ENCODE assay signal across 28 mouse cellular contexts in genomic region chr13:117842366-117842765, GRCm38 (mm10).
DNase-seq lines count a peak whose midpoint lies in the region; ATAC-seq and TF ChIP-seq lines count a peak whose summit lies in the region.
"Had no signal": no experiment of that assay in that cellular context is flagged by ENCODE, and none has a peak within 500 bp of the region (broad histone marks: within the 10 kb centered on the region; RNA-seq: fewer than 3 reads in every experiment).

No protein-coding gene starts in this region.

- no peaks in the 10 kb centered on the region for H3K4me1 ChIP-seq in forebrain, embryonic 14.5 days (ENCODE audit: control insufficient read depth, insufficient read depth, low read length)
- H3K4me1 ChIP-seq in forebrain, embryonic 10.5 days, result peaks cover under 1% of the 10 kb centered on the region; the same call in 1 of the 2 replicates
- H3K4me1 ChIP-seq in cerebellum, adult 2 months (ENCODE audit: control insufficient read depth, insufficient read depth, low read length), result peaks cover 8% of the 10 kb centered on the region; the same call in 1 of the 2 replicates
- no peaks in the 10 kb centered on the region for H3K4me1 ChIP-seq in heart, embryonic 12.5 days (replicated peaks)
- H3K4me1 ChIP-seq: embryonic facial prominence, embryonic 12.5 days; hindbrain, embryonic 10.5 days; limb, embryonic 13.5 days; lung, embryonic 15.5 days; neural tube, embryonic 13.5 days had no signal

- peak; percentile 11 for DNase-seq in forebrain, embryonic 14.5 days (ENCODE audit: low spot score)
- no peak for DNase-seq in forebrain, embryonic 10.5 days (ENCODE audit: extremely low spot score, low spot score)
- peak; percentile 31 for DNase-seq in brain, embryonic 14.5 days (ENCODE audit: low read depth)
- peak; percentile 27 to 59 for DNase-seq in cerebellum, adult 2 months
- peak; percentile 8 to 43 for DNase-seq in cerebellum, postnatal 14 days
- DNase-seq in ovary, postnatal 14 days (ENCODE audit: low spot score), result no peak
- DNase-seq in spleen, postnatal 36 days (ENCODE audit: low spot score in 2 of 2), result no peak
- DNase-seq: adrenal gland, postnatal 25 days; embryo, embryonic 11 days; gastrocnemius, adult 2 months; gastrocnemius, postnatal 36 days; heart, adult 18-20 months; heart, postnatal 14 days; kidney, adult 8-10 months; kidney, postnatal 14 days; thymus, postnatal 4 days had no signal

- H3K4me3 ChIP-seq in forebrain, embryonic 14.5 days (ENCODE audit: low read depth, low read length), result no peak overlapping the region
- no peak overlapping the region for H3K4me3 ChIP-seq in forebrain, embryonic 10.5 days
- no peak overlapping the region for H3K4me3 ChIP-seq in cerebellum, adult 2 months (replicated peaks; ENCODE audit: insufficient read depth, low read depth, low read length)
- H3K4me3 ChIP-seq in heart, embryonic 12.5 days, result no peak overlapping the region
- H3K4me3 ChIP-seq: embryonic facial prominence, embryonic 12.5 days; gastrocnemius, adult 2 months; hindbrain, embryonic 10.5 days; left cerebral cortex, adult 2 months; limb, embryonic 13.5 days; lung, embryonic 15.5 days; myocyte; neural tube, embryonic 13.5 days had no signal

- H3K27me3 ChIP-seq in forebrain, embryonic 14.5 days (replicated peaks; ENCODE audit: control insufficient read depth, insufficient read depth, low read length), result no peaks in the 10 kb centered on the region
- no peaks in the 10 kb centered on the region for H3K27me3 ChIP-seq in forebrain, embryonic 10.5 days (ENCODE audit: poor library complexity, severe bottlenecking)
- no peaks in the 10 kb centered on the region for H3K27me3 ChIP-seq in cerebellum, adult 2 months (ENCODE audit: control insufficient read depth, insufficient read depth, low read length)
- no peaks in the 10 kb centered on the region for H3K27me3 ChIP-seq in heart, embryonic 12.5 days (replicated peaks)
- H3K27me3 ChIP-seq: embryonic facial prominence, embryonic 12.5 days; limb, embryonic 13.5 days; lung, embryonic 15.5 days; neural tube, embryonic 13.5 days had no signal

- H3K9me3 ChIP-seq in forebrain, embryonic 14.5 days (replicated peaks; ENCODE audit: control insufficient read depth, low read length), result no peaks in the 10 kb centered on the region
- no peaks in the 10 kb centered on the region for H3K9me3 ChIP-seq in forebrain, embryonic 10.5 days
- no peaks in the 10 kb centered on the region for H3K9me3 ChIP-seq in heart, embryonic 12.5 days (replicated peaks)
- H3K9me3 ChIP-seq: embryonic facial prominence, embryonic 12.5 days; hindbrain, embryonic 10.5 days; limb, embryonic 13.5 days; lung, embryonic 15.5 days; neural tube, embryonic 13.5 days had no signal

- H3K9ac ChIP-seq in forebrain, embryonic 14.5 days (ENCODE audit: low read length), result no peak overlapping the region
- H3K9ac ChIP-seq in heart, embryonic 12.5 days, result no peak overlapping the region
- H3K9ac ChIP-seq: embryonic facial prominence, embryonic 12.5 days; limb, embryonic 13.5 days; lung, embryonic 15.5 days; neural tube, embryonic 13.5 days had no signal

- H3K4me2 ChIP-seq in forebrain, embryonic 14.5 days (ENCODE audit: low read length), result no peak overlapping the region
- no peak overlapping the region for H3K4me2 ChIP-seq in heart, embryonic 12.5 days
- H3K4me2 ChIP-seq: embryonic facial prominence, embryonic 12.5 days; limb, embryonic 13.5 days; liver, embryonic 11.5 days; lung, embryonic 15.5 days; midbrain, embryonic 11.5 days; neural tube, embryonic 13.5 days had no signal

- H3K27ac ChIP-seq in forebrain, embryonic 14.5 days (ENCODE audit: low read depth, low read length), result no peak overlapping the region
- no peak overlapping the region for H3K27ac ChIP-seq in forebrain, embryonic 10.5 days
- no peak overlapping the region for H3K27ac ChIP-seq in cerebellum, adult 2 months (ENCODE audit: insufficient read depth, low read length)
- H3K27ac ChIP-seq in heart, embryonic 12.5 days (ENCODE audit: poor library complexity, severe bottlenecking), result no peak overlapping the region
- H3K27ac ChIP-seq: embryonic facial prominence, embryonic 12.5 days; gastrocnemius, adult 2 months; hindbrain, embryonic 10.5 days; left cerebral cortex, adult 2 months; limb, embryonic 13.5 days; lung, embryonic 15.5 days; neural tube, embryonic 13.5 days had no signal

- H3K36me3 ChIP-seq in forebrain, embryonic 14.5 days (ENCODE audit: control insufficient read depth, insufficient read depth, low read length), result no peaks in the 10 kb centered on the region
- no peaks in the 10 kb centered on the region for H3K36me3 ChIP-seq in forebrain, embryonic 10.5 days (replicated peaks)
- H3K36me3 ChIP-seq in heart, embryonic 12.5 days, result no peaks in the 10 kb centered on the region
- H3K36me3 ChIP-seq: embryonic facial prominence, embryonic 12.5 days; hindbrain, embryonic 10.5 days; limb, embryonic 13.5 days; lung, embryonic 15.5 days; neural tube, embryonic 13.5 days had no signal

- TF ChIP-seq POLR2A in brain, embryonic 14.5 days (IDR thresholded peaks at IDR 0.05; ENCODE audit: borderline replicate concordance, extremely low read depth, insufficient read depth, insufficient read length, poor library complexity, severe bottlenecking), result no peak
- TF ChIP-seq POLR2A in cerebellum, adult 2 months (IDR thresholded peaks at IDR 0.05; ENCODE audit: borderline replicate concordance, insufficient read depth, low read length), result no peak

- TF ChIP-seq CTCF in brain, embryonic 14.5 days (IDR thresholded peaks at IDR 0.05; ENCODE audit: borderline replicate concordance, extremely low read depth, insufficient read depth, insufficient read length), result no peak
- TF ChIP-seq CTCF in cerebellum, adult 2 months (IDR thresholded peaks at IDR 0.05; ENCODE audit: borderline replicate concordance, insufficient read depth, low read depth, low read length), result no peak

- no peak for ATAC-seq in forebrain, embryonic 14.5 days
- ATAC-seq in heart, embryonic 12.5 days (ENCODE audit: insufficient number of reproducible peaks, low FRiP score), result no peak
- ATAC-seq: hindbrain, embryonic 16.5 days; intestine, embryonic 16.5 days had no signal

Comparison
In these comparisons a context has a peak if more than half of its experiments do, and no peak if none do; other contexts are left out.
1. DNase-seq: peak in forebrain, embryonic 14.5 days (single experiment), brain, embryonic 14.5 days (single experiment), cerebellum, adult 2 months (2 of 2) and cerebellum, postnatal 14 days (2 of 2); none in forebrain, embryonic 10.5 days (single experiment), ovary, postnatal 14 days (single experiment) and spleen, postnatal 36 days (0 of 2).